Mouse (Mus musculus): ENCODE data around the gene Olfr1216.

DNA sequence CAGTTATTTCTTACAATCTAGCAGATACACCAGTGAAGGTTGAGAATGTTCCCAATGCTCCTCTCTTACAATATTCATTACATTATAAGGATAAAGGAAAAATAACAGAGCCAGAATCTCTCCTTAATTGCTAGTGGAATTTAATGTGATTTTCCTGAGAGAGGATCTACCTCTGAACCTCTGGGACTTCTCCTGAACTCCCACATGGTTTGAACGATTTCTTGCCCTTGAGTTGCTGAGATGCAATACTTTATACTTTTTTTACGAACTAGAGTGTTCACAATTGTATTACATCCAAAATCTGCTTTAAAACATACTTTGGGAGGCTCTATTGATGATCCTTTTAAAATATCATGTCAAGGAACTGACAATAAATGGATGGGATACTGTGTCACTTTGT, 11.3 kb downstream of the Olfr1216 start, which contains the start of gene Olfr1215:
- TF ChIP-seq POLR2A (IDR thresholded peaks at IDR 0.05; ENCODE audit: borderline replicate concordance, extremely low read depth, low read depth, low read length) (no peak), CTCF (IDR thresholded peaks at IDR 0.05; ENCODE audit: insufficient read depth, low read length) (no peak)
